Mouse (Mus musculus): ENCODE measurements at regions not wholly inside any gene's neighbourhood (a gene's known extent, or its start where the extent isn't known, plus 50 kb on each side); places are given as distances from the start of the nearest gene placed in this dataset.
A peak's percentile ranks its signal among the peaks of the same experiment; 100 is the strongest.

DNA sequence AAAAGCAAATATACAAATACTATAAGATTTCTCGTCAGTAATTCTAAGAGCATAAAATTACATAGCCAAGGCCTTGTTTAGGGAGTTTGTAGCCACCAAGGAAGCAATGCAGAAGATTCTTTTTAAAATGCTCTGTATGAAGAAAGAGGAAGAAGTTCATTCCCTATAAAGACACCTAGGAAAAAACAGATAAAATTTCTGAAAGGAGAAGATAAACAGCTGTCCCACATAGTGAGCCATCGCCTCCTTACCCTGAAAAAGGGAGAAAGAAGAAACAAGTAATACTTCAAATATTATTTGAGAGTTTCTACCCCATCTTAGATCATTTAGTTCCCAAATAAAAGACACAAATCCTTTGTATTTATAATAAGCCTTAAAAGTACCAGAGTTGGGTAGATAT is 190.3 kb upstream of the Mad2l1 start:
- no peaks in the 10 kb centered on the region for H3K27me3 ChIP-seq (replicated peaks; ENCODE audit: control insufficient read depth, insufficient read depth, low read length)
- H3K9me3 ChIP-seq (ENCODE audit: control insufficient read depth): no peaks in the 10 kb centered on the region
- WGBS: 89% methylated on average over 2 of the region's 2 CpGs

DNA sequence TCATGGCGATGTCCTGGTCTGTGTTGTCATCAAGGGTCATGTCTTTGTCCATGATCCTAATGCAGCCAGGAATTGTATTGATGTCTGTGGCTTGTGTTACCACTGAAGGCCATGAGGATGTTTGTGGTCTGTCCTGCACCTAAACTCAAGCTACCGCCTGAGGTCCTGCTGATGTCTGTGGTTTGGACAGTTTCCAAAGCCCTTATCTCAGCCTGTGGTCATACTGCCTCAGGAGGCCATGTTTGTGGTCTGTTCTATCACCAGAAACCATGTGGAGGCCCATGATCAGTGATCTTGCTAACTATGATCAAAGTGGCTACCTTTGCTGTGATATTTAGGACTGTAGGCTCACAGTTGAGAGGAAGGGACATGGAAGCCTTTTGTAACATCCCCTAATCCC is 187.8 kb upstream of the Mad2l1 start:
- no peak overlapping the region for H3K4me3 ChIP-seq (ENCODE audit: low read depth, low read length)
- H3K4me1 ChIP-seq (replicated peaks; ENCODE audit: control insufficient read depth, insufficient read depth, low read length): no peaks in the 10 kb centered on the region
- no peak overlapping the region for H3K9ac ChIP-seq (ENCODE audit: low read depth, low read length)
- WGBS: 87% methylated on average over 2 of the region's 2 CpGs
- H3K27me3 ChIP-seq (replicated peaks; ENCODE audit: control insufficient read depth, insufficient read depth, low read length): no peaks in the 10 kb centered on the region
- TF ChIP-seq CTCF (IDR thresholded peaks at IDR 0.05; ENCODE audit: low read depth): no peak
- no peaks in the 10 kb centered on the region for H3K9me3 ChIP-seq (ENCODE audit: control insufficient read depth)
- no peak for ATAC-seq
- H3K4me2 ChIP-seq (replicated peaks; ENCODE audit: low read depth): no peak overlapping the region
- no peaks in the 10 kb centered on the region for H3K36me3 ChIP-seq (ENCODE audit: control insufficient read depth, insufficient read depth)
- no peak overlapping the region for H3K27ac ChIP-seq (ENCODE audit: low read depth, low read length)

More for the DNA sequence above, 190.3 kb upstream of the Mad2l1 start:
- no peak overlapping the region for H3K27ac ChIP-seq (ENCODE audit: low read depth, low read length)
- no peak for ATAC-seq
- no peak overlapping the region for H3K4me2 ChIP-seq (replicated peaks; ENCODE audit: low read depth)
- H3K4me3 ChIP-seq (ENCODE audit: low read depth, low read length): no peak overlapping the region
- no peaks in the 10 kb centered on the region for H3K36me3 ChIP-seq (ENCODE audit: control insufficient read depth, insufficient read depth)
- TF ChIP-seq CTCF (IDR thresholded peaks at IDR 0.05; ENCODE audit: low read depth): no peak
- no peak overlapping the region for H3K9ac ChIP-seq (ENCODE audit: low read depth, low read length)
- H3K4me1 ChIP-seq (replicated peaks; ENCODE audit: control insufficient read depth, insufficient read depth, low read length): no peaks in the 10 kb centered on the region

DNA sequence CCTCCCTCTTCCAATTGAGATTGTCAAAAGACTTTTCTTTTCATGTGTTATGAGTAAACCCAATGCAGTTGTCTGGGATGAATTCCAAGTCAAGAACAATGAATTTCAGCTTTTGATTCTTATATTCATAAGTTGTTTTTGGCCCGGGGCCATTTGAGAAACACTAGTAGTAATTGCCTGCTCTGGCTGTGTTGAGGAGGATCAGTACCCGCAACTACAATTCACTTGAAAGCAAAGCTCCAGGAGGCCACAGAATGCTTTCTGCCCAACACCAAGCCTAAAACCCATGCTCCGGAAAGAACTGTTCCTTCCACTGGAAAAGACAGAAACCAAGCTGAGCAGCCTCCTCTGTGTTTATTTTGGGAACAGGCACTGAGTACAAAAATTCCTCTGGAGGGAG is 174.1 kb upstream of the Mad2l1 start:
- H3K27ac ChIP-seq (ENCODE audit: low read depth, low read length): no peak overlapping the region
- no peak overlapping the region for H3K4me2 ChIP-seq (replicated peaks; ENCODE audit: low read depth)
- H3K9me3 ChIP-seq (ENCODE audit: control insufficient read depth): no peaks in the 10 kb centered on the region
- no peak overlapping the region for H3K4me3 ChIP-seq (ENCODE audit: low read depth, low read length)
- no peak for TF ChIP-seq CTCF (IDR thresholded peaks at IDR 0.05; ENCODE audit: low read depth)
- no peaks in the 10 kb centered on the region for H3K4me1 ChIP-seq (replicated peaks; ENCODE audit: control insufficient read depth, insufficient read depth, low read length)
- no peak overlapping the region for H3K9ac ChIP-seq (ENCODE audit: low read depth, low read length)
- H3K27me3 ChIP-seq (replicated peaks; ENCODE audit: control insufficient read depth, insufficient read depth, low read length): no peaks in the 10 kb centered on the region
- 66% methylated on average over 3 of the region's 3 CpGs for WGBS
- H3K36me3 ChIP-seq (ENCODE audit: control insufficient read depth, insufficient read depth): no peaks in the 10 kb centered on the region
- ATAC-seq: no peak

DNA sequence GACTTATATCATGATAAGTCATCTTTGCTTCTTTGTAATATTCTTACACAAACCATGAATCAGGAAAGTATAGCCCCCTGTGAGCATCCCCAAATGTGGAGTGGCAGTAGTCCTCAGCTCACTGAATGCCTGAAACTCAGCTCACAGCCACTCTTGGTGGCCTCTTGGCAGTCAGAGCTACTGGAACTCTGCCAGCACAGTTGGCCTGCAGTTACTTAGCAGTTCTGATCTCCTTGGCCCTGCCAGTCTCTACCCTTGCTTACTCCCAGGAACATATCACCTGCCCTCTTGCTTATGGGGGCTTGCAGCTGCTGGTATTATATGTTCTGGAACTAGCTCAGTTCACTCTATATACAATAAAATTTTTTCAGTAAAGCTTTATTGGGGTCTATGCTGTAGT is 167.9 kb upstream of the Mad2l1 start:
- Histone ChIP-seq H3K27me3 (replicated peaks; ENCODE audit: control insufficient read depth, insufficient read depth, low read length) (no peaks in the 10 kb centered on the region), H3K27ac (ENCODE audit: low read depth, low read length) (no peak overlapping the region)
- no peak for TF ChIP-seq CTCF (IDR thresholded peaks at IDR 0.05; ENCODE audit: low read depth)

DNA sequence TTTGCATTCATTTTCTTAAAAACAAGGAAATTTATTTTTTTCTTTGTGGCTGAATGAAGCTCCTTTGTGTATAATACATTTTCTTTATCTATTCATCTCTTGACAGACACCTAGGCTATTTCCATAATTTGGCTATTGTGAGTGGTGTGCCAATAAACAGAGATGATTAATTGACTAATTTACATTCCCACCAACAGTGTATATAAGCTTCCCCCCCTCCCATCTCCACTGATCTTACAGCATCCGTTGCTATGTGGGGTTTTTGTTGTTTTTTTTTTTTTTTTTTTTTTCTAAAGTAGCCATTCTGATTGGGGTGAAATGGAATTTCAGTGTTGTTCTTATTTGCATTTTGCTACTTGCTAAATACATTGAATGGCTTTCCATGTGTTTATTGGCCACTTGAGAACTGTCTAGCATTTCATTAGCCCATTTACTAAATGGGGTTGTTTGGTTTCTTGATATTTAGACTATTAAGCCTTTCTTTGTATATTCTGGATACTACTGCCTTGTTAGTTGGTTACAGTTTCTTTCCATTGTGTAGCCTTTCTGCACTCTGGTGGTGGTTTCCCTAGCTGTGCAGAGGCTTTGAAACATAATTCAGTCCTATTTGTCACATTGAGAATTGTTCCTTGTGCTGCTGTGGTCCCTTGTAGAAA is 153.8 kb upstream of the Mad2l1 start:
- ATAC-seq: no peak
- Histone ChIP-seq H3K4me1 (replicated peaks; ENCODE audit: control insufficient read depth, insufficient read depth, low read length) (no peaks in the 10 kb centered on the region), H3K9me3 (ENCODE audit: control insufficient read depth) (no peaks in the 10 kb centered on the region), H3K36me3 (ENCODE audit: control insufficient read depth, insufficient read depth) (no peaks in the 10 kb centered on the region), H3K4me2 (replicated peaks; ENCODE audit: low read depth) (no peak overlapping the region), H3K27me3 (replicated peaks; ENCODE audit: control insufficient read depth, insufficient read depth, low read length) (no peaks in the 10 kb centered on the region), H3K4me3 (ENCODE audit: low read depth, low read length) (no peak overlapping the region), H3K27ac (ENCODE audit: low read depth, low read length) (no peak overlapping the region), H3K9ac (ENCODE audit: low read depth, low read length) (no peak overlapping the region)
- no peak for TF ChIP-seq CTCF (IDR thresholded peaks at IDR 0.05; ENCODE audit: low read depth)
- 64% methylated on average over 1 of the region's 1 CpGs for WGBS

More for the DNA sequence above, 167.9 kb upstream of the Mad2l1 start:
- Histone ChIP-seq H3K9ac (ENCODE audit: low read depth, low read length) (no peak overlapping the region), H3K36me3 (ENCODE audit: control insufficient read depth, insufficient read depth) (no peaks in the 10 kb centered on the region), H3K4me1 (replicated peaks; ENCODE audit: control insufficient read depth, insufficient read depth, low read length) (no peaks in the 10 kb centered on the region), H3K4me2 (replicated peaks; ENCODE audit: low read depth) (no peak overlapping the region), H3K9me3 (ENCODE audit: control insufficient read depth) (no peaks in the 10 kb centered on the region), H3K4me3 (ENCODE audit: low read depth, low read length) (no peak overlapping the region)
- no peak for ATAC-seq

DNA sequence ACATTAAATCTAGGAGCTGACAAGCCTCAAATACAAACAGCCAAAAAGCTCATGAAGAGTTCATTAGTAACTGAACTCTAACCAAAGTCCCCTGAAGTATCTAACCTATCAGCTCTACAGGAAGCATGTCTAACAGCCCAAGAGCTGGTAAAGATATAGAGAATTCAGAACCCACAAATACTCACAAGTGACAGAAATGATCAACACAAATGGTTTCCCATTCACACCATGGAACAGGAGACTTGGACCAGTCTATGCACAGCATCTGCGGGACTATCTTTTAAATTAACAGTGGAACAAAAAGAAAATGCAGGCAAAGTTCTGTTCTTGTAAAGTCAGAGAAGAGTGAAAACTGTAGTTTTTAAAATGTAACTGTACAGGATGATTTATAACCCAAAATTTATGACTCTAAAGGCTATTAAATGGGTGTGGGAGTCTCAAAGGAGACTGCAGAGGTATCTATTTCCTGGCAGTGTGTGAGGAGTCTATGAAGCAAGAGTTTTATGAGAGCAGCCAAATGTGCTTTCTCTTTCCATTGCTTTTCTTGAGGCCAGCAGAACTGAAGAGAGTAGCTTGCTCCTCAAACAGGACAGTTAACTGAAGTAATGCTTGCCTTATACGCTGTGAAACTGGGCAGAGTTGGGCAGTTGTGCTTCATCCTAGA is 152.7 kb upstream of the Mad2l1 start:
- Histone ChIP-seq H3K9ac (ENCODE audit: low read depth, low read length) (no peak overlapping the region), H3K27me3 (replicated peaks; ENCODE audit: control insufficient read depth, insufficient read depth, low read length) (no peaks in the 10 kb centered on the region), H3K36me3 (ENCODE audit: control insufficient read depth, insufficient read depth) (no peaks in the 10 kb centered on the region), H3K4me1 (replicated peaks; ENCODE audit: control insufficient read depth, insufficient read depth, low read length) (no peaks in the 10 kb centered on the region), H3K4me3 (ENCODE audit: low read depth, low read length) (no peak overlapping the region), H3K4me2 (replicated peaks; ENCODE audit: low read depth) (no peak overlapping the region), H3K9me3 (ENCODE audit: control insufficient read depth) (no peaks in the 10 kb centered on the region), H3K27ac (ENCODE audit: low read depth, low read length) (no peak overlapping the region)
- ATAC-seq: peak; percentile 92
- 61% methylated on average over 2 of the region's 2 CpGs for WGBS
- TF ChIP-seq CTCF (IDR thresholded peaks at IDR 0.05; ENCODE audit: low read depth): no peak
